Mouse (Mus musculus): ENCODE measurements around the gene Aplnr.

Gene Aplnr

DNA sequence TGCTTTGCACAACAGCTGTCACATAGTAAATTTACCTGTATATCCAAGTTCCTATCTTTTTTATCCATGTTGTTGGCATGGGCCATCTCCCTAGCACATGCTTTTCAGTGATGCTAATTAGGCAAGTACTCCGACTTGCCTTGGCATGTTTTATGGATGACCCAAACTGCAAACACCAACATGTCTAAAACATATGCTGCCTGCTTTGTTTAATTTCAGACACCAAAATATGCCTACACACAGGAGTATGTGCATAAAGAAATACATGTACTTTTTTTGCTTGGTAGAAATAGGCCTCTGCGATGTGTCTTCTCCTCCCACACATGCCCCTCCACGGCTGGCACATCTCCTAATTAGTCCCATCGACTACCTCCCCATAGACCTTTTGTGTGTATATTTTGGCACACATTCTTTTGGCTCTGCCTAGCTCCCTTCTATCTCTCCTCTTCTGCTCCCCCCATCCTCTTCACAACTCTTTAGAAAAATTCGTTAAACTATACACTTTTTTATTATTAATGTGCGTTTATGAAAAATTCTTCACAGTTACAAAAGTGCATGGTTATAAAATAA is 51.6 kb downstream of the Aplnr start:
- no peak for DNase-seq (ENCODE audit: low spot score in 2 of 2)
